Mouse (Mus musculus) embryonic facial prominence, embryonic 13.5 days (tissue): ENCODE data around the gene Sla2. TPM values are rescaled to one million over a fixed set of nuclear protein-coding genes. Genes with fewer than 3 reads are reported as not detected.
"Not testable (repeated sequence)": the region's sequence is repeated elsewhere in the genome, so short reads cannot be mapped to it uniquely, and the experiment has no call there.

Experiments used
- ATAC-seq: fragments of 200-750 bp; cut with Nextera tagmentation; 2 replicates; pipeline ENCODE4 v1.8.0; 2017; ENCODE audit warnings: low read depth; ENCODE audit not compliant: insufficient number of reproducible peaks, insufficient read depth, low FRiP score, low TSS enrichment
- H3K27ac ChIP-seq: fragments of 300-500 bp; sonication (generic); 2 replicates; pipeline ENCODE4 v1.5.1; 2015; ENCODE audit warnings: moderate library complexity, mild to moderate bottlenecking, inconsistent platforms
- H3K27me3 ChIP-seq: fragments of 300-500 bp; sonication (generic); 2 replicates; pipeline ENCODE4 v1.6.1; 2015; ENCODE audit warnings: mild to moderate bottlenecking, inconsistent platforms
- H3K36me3 ChIP-seq: fragments of 300-500 bp; sonication (generic); 2 replicates; pipeline ENCODE4 v1.6.1; 2015; ENCODE audit warnings: mild to moderate bottlenecking, inconsistent platforms
- H3K4me1 ChIP-seq: fragments of 300-500 bp; sonication (generic); 2 replicates; pipeline ENCODE4 v1.6.1; 2015; ENCODE audit warnings: inconsistent platforms
- H3K4me2 ChIP-seq: fragments of 300-500 bp; sonication (generic); 2 replicates; pipeline ENCODE4 v1.6.1; 2015; ENCODE audit warnings: moderate library complexity, mild to moderate bottlenecking, inconsistent platforms
- H3K4me3 ChIP-seq: fragments of 300-500 bp; sonication (generic); 2 replicates; pipeline ENCODE4 v1.5.1; 2015; ENCODE audit warnings: mild to moderate bottlenecking, inconsistent platforms
- H3K9ac ChIP-seq: fragments of 300-500 bp; sonication (generic); 2 replicates; pipeline ENCODE4 v1.6.1; 2015; ENCODE audit warnings: mild to moderate bottlenecking, inconsistent platforms
- H3K9me3 ChIP-seq: fragments of 300-500 bp; sonication (generic); 2 replicates; pipeline ENCODE4 v1.6.1; 2016; ENCODE audit warnings: inconsistent platforms
- WGBS: fragments of 180-500 bp; shearing (Covaris S2); methylation state at CpG from one replicate; pipeline ENCODE4 v1.1.7; 2015; ENCODE audit warnings: mixed read lengths; 5-methylcytosine and 5-hydroxymethylcytosine counted together
- polyA plus RNA-seq: library from polyadenylated mRNA; unstranded; fragments of >200 nt; fragmentation: Nextera tagmentation; extraction: Ambion mirVana; gene quantifications from 2 replicates; pipeline ENCODE4 v1.2.1, GENCODE M21; 2015

Sla2 gene
- polyA plus RNA-seq, 1 experiment from 2014 or later: 0.38 TPM

DNA sequence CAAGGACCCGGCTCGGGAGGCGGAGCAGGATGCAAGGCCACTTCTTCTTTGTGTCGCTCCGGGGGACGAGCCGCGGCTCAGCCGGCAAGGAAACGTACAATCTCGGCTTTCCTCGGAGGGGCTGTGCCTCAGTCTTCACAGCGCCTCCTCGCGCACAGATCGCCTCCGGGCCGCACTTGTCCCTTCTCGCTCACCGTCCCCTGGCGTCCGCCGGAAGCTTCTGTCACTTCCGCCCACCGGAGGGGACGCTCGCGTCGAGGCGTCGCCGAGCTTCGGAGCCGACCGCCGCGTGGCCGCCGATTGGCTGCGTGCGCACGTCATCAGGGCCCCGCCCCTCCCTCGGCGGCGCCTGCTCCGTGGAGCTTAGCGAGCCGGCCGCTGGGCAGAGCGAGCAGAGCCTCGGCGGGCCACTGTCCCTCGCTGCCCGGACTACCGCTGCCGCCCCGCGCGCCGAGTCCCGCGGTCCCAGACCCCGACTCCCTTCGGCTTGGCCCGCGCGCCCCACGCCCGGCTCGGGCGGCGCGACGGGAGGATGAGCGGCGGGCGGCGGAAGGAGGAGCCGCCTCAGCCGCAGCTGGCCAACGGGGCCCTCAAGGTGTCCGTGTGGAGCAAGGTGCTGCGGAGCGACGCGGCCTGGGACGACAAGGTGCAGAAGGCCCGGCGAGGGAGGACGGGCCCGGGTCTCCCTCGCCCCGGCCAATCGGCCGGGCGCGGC is 24.1 kb downstream of the Sla2 start, which contains the start of gene Rab5if:
Gene Rab5if, plus strand, starts transcription at position 357 of the 715 bp plus-strand sequence.
- H3K9me3 ChIP-seq: no peaks in the 10 kb centered on the region
- H3K9ac ChIP-seq: peak within 1 kb of the TSS; percentile 98
- peaks cover 31% of the 10 kb centered on the region for H3K4me1 ChIP-seq
- peaks cover 35% of the 10 kb centered on the region for H3K36me3 ChIP-seq
- peak within 1 kb of the TSS; percentile 97 for H3K4me3 ChIP-seq
- H3K27me3 ChIP-seq: no peaks in the 10 kb centered on the region
- peak within 1 kb of the TSS; percentile 94 for H3K4me2 ChIP-seq
- peak; percentile 94 for ATAC-seq
- under 1% methylated on average over 91 of the region's 98 CpGs for whole genome bisulfite sequencing
- H3K27ac ChIP-seq: peak within 1 kb of the TSS; percentile 94

DNA sequence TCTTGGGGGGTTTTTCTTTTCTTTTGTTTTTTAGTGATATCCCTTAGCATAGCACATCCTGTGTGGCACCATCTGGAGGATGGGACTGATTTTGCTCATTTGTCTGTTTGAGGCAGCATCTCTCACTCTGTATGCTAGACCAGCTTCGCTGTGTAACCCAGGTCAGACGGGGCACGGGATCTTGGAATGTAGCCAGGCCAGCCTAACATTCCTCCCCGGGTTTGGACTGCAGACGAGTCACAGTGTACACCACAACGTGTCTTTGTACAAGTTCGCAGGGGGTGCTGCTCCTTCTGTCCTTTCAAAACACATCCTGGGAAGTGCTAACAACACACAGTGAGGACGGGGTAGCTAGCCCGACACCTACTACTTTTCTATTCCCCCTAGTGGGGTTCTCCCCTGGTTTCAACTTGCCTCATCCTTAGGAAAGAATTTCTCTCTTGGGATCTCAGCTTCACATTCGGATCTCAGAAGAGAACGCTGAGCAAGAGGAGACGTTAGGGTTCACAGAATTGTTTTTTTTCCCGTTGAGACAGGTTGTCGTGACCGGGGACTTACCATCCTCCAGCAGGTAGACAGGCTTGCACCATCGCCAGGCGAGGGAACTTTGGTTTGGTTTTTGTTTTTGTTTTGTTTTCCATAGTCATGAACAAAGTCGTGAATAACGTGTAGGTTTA is 24.8 kb downstream of the Sla2 start:
- no peak for ATAC-seq

DNA sequence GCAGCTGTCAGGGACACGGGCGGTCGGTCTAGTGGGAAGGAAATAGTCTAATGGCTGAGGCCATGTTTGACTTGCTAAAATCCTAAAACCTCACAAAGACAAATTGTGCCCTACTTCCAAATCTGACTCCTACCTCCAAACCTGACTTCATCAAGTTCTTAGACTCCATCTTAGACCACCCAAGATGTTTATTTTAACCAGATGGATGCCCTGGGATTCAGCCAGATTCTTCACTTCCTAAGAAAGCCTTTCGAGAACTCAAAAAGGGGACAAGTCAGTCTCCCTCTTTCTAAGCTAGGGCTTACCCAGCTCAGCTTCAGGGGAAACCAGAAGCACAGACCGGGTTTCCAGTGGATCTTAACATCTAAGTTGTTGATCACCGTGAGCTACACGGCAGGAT is 28.3 kb downstream of the Sla2 start:
- Histone ChIP-seq H3K27me3 (no peaks in the 10 kb centered on the region), H3K36me3 (peaks cover 26% of the 10 kb centered on the region), H3K4me1 (peaks cover 27% of the 10 kb centered on the region), H3K9ac (no peak overlapping the region), H3K4me2 (no peak overlapping the region), H3K4me3 (no peak overlapping the region), H3K27ac (peak overlapping the region; percentile 57; the same call in 1 of the 2 replicates), H3K9me3 (no peaks in the 10 kb centered on the region)
- ATAC-seq: no peak
- WGBS: 61% methylated on average over 7 of the region's 7 CpGs

More for the DNA sequence above, 24.8 kb downstream of the Sla2 start:
- Histone ChIP-seq H3K4me3 (peak overlapping the region; percentile 97), H3K4me1 (peaks cover 31% of the 10 kb centered on the region), H3K36me3 (peaks cover 29% of the 10 kb centered on the region), H3K27ac (peak overlapping the region; percentile 94), H3K9ac (peak overlapping the region; percentile 98), H3K9me3 (no peaks in the 10 kb centered on the region), H3K27me3 (no peaks in the 10 kb centered on the region), H3K4me2 (peak overlapping the region; percentile 94)
- WGBS: under 1% methylated on average over 19 of the region's 19 CpGs

DNA sequence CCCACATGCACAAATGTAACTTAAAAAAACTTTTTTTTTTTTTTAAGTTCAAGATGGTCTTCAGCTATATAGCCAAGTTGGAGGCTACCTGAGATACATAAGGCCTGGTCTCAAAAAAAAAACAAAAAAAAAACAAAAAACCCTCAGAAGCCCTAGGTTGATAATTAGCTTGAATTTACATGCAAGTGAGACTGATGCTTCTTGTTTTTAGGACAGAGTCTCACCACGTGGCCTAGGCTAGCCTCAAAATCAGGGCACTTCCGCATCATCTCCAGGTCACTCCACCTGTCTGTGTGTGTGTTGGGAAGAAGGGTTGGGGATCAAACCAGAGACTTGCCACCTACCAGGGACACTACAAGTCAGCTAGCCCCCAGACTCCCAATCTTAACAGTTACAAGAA is 29.2 kb downstream of the Sla2 start, which contains the start of gene 4930518I15Rik:
Gene 4930518I15Rik, minus strand, starts transcription at position 112 of the 400 bp plus-strand sequence.
- peaks cover 29% of the 10 kb centered on the region for H3K36me3 ChIP-seq
- no peaks in the 10 kb centered on the region for H3K9me3 ChIP-seq
- H3K9ac ChIP-seq: no peak within 1 kb of the TSS
- H3K4me2 ChIP-seq: no peak within 1 kb of the TSS
- no peak within 1 kb of the TSS for H3K4me3 ChIP-seq
- H3K27me3 ChIP-seq: no peaks in the 10 kb centered on the region
- 86% methylated on average over 2 of the region's 2 CpGs for WGBS
- peaks cover 26% of the 10 kb centered on the region for H3K4me1 ChIP-seq
- no peak for ATAC-seq
- H3K27ac ChIP-seq: peak within 1 kb of the TSS; percentile 57; the same call in 1 of the 2 replicates

DNA sequence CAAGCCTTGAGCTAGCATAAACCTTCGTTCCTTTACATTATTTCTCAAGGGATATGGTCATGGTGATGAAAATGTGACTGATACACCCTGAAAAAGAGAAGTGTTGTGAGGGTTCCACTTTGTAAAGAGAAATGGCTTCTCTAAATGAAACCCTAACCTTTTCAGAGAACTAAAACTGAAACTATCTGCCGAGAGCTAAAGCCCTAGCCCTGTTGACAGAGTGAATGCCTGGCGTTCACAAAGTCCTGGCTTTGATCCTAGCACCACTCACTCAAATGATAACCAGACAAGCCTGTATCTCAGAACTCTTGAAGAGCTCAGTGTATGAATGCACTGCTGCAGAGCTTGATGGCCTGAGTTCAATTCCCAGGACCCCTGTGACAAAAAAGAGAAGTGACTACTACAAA is 29.6 kb downstream of the Sla2 start:
- Histone ChIP-seq H3K27me3 (no peaks in the 10 kb centered on the region), H3K36me3 (peaks cover 31% of the 10 kb centered on the region), H3K27ac (0 out of 2 replicates have a peak overlapping the region, but pooled peaks have one; percentile 13), H3K4me1 (peaks cover 26% of the 10 kb centered on the region), H3K9me3 (no peaks in the 10 kb centered on the region), H3K9ac (no peak overlapping the region), H3K4me2 (no peak overlapping the region), H3K4me3 (no peak overlapping the region)
- ATAC-seq: no peak
- 59% methylated on average over 3 of the region's 3 CpGs for WGBS

DNA sequence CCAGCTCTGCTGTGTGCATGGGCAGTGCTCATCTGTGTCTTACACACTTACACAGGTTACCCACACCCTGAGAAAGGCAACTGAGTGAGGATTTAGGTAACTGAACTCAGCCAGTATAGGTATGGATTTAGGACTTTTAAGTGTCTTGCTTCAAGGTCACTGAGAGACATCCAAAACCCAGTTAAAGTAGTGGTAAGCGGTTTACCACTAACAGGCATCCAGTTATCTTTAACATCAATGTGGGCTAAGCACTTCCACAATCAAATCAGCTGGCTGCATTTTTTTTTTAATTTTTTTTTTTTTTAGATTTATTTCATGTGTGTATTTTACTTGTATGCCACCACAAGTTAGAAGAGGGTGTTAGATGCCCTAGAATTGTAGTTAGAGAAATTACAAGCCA is 30.7 kb downstream of the Sla2 start:
- no peak overlapping the region for H3K9ac ChIP-seq
- 87% methylated on average over 1 of the region's 1 CpGs for WGBS
- peaks cover 21% of the 10 kb centered on the region for H3K4me1 ChIP-seq
- H3K27me3 ChIP-seq: no peaks in the 10 kb centered on the region
- ATAC-seq: no peak
- H3K4me2 ChIP-seq: no peak overlapping the region
- H3K27ac ChIP-seq: no peak overlapping the region
- H3K4me3 ChIP-seq: no peak overlapping the region
- H3K9me3 ChIP-seq: no peaks in the 10 kb centered on the region
- peaks cover 40% of the 10 kb centered on the region for H3K36me3 ChIP-seq

DNA sequence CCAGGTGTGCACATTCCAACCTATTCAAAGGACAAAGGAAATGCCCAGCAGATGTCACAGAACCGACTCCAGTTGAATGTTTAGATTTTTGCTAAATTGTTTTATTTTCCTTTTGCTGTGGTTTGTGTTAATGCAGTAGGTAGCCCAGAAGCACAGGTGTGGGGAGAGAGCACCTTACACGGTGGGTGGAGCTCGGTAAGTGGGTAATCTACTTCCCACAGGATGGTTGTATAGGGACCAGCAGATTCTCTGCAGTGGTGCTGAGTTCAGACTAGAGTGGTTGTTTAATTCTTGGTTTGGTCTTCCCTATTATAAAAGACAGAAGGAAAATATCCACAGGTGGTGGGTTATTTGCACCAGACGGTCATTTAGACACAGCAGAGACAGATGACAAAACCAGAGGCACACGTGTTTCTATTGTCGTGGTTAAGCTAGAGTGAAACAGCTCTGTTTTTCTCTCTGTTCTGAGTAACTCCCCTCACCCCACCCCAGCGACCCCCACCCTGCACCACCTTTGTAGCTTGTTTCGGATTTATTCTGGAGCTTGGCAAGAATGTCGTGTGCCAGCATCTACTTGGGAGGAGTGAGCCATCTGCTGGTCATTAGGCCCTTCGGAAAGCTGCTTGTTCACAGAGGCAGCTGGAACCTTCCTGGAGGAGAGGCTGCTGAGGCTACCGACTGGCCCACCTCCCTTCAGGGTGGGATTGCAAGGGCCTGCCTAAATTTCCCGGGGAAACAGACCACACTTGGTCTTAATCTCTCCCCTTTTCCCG is 32.8 kb downstream of the Sla2 start:
- Histone ChIP-seq H3K27ac (peak overlapping the region; percentile 28; the same call in 1 of the 2 replicates), H3K4me1 (peaks cover 16% of the 10 kb centered on the region), H3K36me3 (peaks cover 61% of the 10 kb centered on the region)
- H3K4me3 ChIP-seq, H3K27me3 ChIP-seq, H3K4me2 ChIP-seq, H3K9ac ChIP-seq, H3K9me3 ChIP-seq: not testable (repeated sequence)
- ATAC-seq: 0 out of 2 replicates have a peak, but pooled peaks have one; percentile 13
- WGBS: 32% methylated on average over 13 of the region's 13 CpGs

DNA sequence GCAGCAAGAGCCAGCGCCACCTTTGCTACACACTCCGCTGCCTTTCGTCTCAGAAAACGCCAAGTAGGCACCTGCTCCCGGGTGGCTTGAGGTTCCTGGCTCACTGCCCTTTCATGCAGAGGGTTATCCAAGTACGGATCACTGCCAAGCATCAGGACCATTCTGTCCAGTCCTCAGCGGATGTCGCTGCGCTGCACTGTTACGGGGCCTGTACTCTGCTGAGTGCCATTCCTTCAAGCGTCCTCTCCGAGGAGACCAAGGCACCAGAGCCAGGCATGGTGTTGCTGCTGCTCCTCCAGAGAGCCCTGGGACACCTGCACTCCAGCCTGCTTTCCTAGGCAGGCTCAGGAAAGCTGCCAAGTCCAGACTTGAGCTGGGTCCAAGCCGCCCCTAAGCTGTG is 33.4 kb downstream of the Sla2 start:
- H3K4me3 ChIP-seq, H3K27ac ChIP-seq, H3K4me2 ChIP-seq, H3K9me3 ChIP-seq, H3K9ac ChIP-seq, H3K27me3 ChIP-seq, H3K4me1 ChIP-seq: not testable (repeated sequence)
- H3K36me3 ChIP-seq: peaks cover 65% of the 10 kb centered on the region
- 75% methylated on average over 10 of the region's 13 CpGs for WGBS
- ATAC-seq: peak; percentile 63; the same call in 1 of the 2 replicates

DNA sequence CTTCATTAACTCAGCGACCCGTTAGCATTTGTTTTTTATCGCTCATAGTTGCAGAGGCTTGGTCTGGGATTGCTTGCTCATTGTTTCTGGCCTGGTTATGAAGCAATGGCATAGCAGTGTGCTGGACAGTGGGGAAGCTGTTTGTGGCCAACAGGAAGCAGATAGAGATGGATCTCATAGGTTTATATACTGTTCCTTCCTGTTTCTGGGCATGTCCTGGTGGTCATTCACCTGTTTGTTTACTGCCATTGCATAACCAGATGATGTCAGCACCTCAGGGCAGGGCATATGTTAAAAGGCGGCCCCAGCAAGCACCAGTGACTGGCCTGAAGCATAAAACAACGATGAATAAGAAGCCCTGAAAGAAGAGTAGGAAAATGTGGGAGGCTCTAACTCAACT is 36.5 kb downstream of the Sla2 start:
- no peak overlapping the region for H3K4me2 ChIP-seq
- H3K4me1 ChIP-seq: peaks cover 16% of the 10 kb centered on the region
- H3K27me3 ChIP-seq: no peaks in the 10 kb centered on the region
- H3K36me3 ChIP-seq: peaks cover 76% of the 10 kb centered on the region
- no peaks in the 10 kb centered on the region for H3K9me3 ChIP-seq
- no peak overlapping the region for H3K4me3 ChIP-seq
- no peak for ATAC-seq
- 92% methylated on average over 5 of the region's 5 CpGs for WGBS
- no peak overlapping the region for H3K9ac ChIP-seq
- H3K27ac ChIP-seq: no peak overlapping the region

DNA sequence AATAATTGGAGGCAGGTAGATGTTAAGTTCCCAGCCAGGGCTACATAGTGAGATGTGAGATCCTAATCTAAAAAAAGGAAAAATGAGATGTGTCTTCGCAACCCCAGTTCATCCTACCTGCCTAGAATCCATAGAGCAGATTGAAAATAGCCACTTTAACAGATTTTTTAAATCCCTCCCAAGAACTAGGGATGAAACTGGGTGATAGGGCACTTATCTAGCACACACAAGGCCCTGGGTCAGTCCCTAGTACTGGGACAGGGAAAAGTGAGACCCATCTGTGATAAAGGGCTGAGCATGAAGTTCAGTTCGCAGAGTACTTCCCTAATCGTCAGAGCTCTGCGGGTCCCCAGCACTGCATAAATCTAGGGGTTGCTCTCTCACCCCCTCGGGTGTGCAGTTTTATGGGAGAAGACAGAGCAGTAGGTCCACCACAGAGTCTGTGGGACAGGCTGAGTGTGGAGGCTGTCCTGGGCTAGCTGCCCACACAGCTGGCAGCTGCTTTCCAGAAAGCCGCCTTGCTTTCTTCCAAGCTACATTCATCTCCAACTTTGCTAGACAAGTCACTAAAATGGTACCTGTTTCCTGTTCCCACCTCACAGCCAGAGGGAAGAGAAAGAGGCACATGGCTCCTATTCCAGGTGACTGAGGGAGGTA is 38.3 kb downstream of the Sla2 start:
- Histone ChIP-seq H3K4me3 (no peak overlapping the region), H3K27me3 (no peaks in the 10 kb centered on the region), H3K36me3 (peaks cover 84% of the 10 kb centered on the region), H3K9ac (no peak overlapping the region), H3K4me2 (no peak overlapping the region), H3K9me3 (no peaks in the 10 kb centered on the region), H3K27ac (no peak overlapping the region), H3K4me1 (peaks cover 29% of the 10 kb centered on the region)
- 91% methylated on average over 6 of the region's 6 CpGs for WGBS
- ATAC-seq: no peak

DNA sequence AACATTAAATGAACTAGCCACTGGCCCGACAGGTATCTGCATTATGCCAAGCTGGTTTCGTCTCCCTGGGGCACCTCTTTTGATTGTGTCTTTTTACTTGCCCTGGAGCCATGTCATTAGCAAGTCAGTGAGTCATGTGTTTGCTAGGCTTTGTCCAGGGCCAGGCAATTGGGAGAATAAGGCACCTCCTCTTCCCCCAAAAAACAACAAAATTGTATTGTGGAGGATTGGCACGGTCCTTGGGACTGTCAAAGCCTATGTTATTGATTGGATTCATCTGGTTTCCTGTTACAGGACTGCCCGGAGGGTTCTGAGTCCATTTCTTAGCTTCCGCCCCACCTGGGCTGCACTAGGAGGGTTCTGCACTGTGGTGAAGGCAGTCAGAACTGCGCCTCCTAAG is 39.3 kb downstream of the Sla2 start:
- no peak for ATAC-seq
- Histone ChIP-seq H3K27ac (no peak overlapping the region), H3K4me3 (no peak overlapping the region), H3K4me1 (peaks cover 39% of the 10 kb centered on the region), H3K27me3 (no peaks in the 10 kb centered on the region), H3K9ac (no peak overlapping the region), H3K36me3 (peaks cover 79% of the 10 kb centered on the region), H3K9me3 (no peaks in the 10 kb centered on the region), H3K4me2 (no peak overlapping the region)
- 44% methylated on average over 6 of the region's 6 CpGs for WGBS
